Mouse (Mus musculus) Patski (cell line): ENCODE results near the gene Tcp11. TPM values are rescaled to one million over a fixed set of nuclear protein-coding genes. Genes with fewer than 3 reads are reported as not detected.

Source experiments
- ATAC-seq: fragments of 100-300 bp; one replicate; pipeline ENCODE4 v1.8.0; 2021
- CTCF ChIA-PET: fragments of 350-600 bp; sonication (Branson Sonifier 250); formaldehyde crosslinking; loops from one replicate; lab custom pipeline; 2022; ENCODE audit warnings: inconsistent platforms; lab: Charles Lee
- POLR2A ChIA-PET: fragments of 350-600 bp; sonication (Branson Sonifier 250); formaldehyde crosslinking; loops from one replicate; lab custom pipeline; 2022; ENCODE audit warnings: antibody characterized with exemption, inconsistent platforms; lab: Charles Lee
- DNase-seq: peaks from one replicate; pipeline ENCODE4 v3.0.0-alpha.2; 2011; ENCODE audit warnings: low read depth, low spot score
- H3K27me3 ChIP-seq: fragments of 371-371 bp; one replicate; pipeline ENCODE4 v1.5.1; 2021
- CTCF ChIP-seq: fragments of 100-300 bp; IDR thresholded peaks from one replicate; pipeline ENCODE4 v1.5.1; 2021
- in situ Hi-C: fragments of 300-500 bp; cut with MboI; formaldehyde crosslinking; loops from 3 replicates; pipeline ENCODE4 v1.11.1; 2018; ENCODE audit warnings: low pct_unique_long_range_greater_than_20kb, mixed read lengths
- polyA plus RNA-seq: library from polyadenylated mRNA; unstranded; gene quantifications from one replicate; pipeline ENCODE4 v1.2.3, GENCODE M21; 2021

The Tcp11 gene
- polyA plus RNA-seq, 1 experiment from 2014 or later: 0.05 TPM

DNA sequence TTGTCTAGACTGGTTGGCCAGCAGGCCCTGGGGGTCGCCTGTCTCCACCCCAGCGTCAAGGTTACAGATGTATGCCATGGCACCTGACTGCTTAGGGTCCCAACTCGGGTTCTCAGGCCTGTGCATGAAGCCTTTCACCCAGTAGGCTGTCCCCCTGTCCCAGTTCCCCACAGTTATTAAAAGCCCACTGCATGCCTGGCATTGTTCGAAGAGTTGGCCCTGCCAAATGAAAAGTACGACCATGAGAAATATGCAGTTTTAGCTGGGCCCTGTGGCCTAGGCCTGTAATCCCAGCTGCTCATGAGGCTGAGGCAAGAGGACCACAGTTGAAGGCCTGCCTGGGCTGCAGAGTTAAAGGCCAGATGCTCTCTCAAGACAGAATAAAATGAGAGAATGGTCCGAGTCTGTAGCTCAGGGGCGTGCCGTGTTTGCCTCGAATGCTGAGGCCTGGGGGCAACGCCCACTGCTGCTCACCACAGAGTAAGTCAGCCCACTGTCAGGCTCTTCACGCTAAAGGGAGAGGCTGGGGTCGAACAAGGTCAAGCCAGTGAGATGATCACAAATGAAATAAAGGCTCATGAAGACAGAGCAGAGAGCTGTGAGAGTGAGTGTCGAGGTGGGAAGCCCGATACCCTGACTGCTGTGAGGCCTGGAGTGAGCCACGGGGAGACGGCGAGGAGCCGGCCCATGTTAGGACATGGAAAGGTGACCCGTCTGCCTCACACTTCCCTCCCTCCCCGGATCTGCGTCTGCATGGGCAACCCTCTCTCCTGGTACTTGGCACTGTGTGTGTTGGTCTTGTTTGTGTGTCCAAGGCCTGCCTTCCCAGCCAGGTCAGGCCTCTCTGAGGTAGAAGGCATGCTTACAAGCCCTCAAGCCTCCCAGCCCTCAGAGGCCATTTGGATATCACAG, 60.4 kb downstream of the Tcp11 start:
- CTCF ChIA-PET: no interaction called here
- H3K27me3 ChIP-seq: no peaks in the 10 kb centered on the region
- ATAC-seq (no peak), DNase-seq (no peak)
- in situ Hi-C loops: no loop called here
- POLR2A ChIA-PET: no interaction called here
- no peak for TF ChIP-seq CTCF

DNA sequence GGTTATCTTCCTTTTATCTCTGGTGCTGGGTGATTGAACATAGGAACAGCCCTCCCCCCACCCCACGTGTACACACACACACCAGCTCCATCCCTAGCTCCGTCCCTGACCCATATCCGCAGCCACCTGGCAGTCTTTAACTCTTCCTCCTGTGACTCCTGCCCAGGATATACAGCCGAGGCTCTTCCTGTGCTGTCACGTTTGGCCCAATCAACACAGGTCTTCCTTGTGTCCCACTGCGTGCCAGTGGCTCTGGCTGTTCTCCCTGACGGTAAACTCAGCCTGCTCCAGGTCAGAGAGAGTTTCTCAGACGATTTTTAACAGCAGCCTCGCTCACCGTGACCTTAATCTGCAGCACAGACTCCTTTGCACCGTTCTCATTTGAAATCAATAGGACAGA, 61.7 kb downstream of the Tcp11 start:
- no peak for TF ChIP-seq CTCF
- H3K27me3 ChIP-seq: no peaks in the 10 kb centered on the region
- DNase-seq (no peak), ATAC-seq (no peak)
- in situ Hi-C loops: no loop called here
- ChIA-PET CTCF (no interaction called here), POLR2A (no interaction called here)

DNA sequence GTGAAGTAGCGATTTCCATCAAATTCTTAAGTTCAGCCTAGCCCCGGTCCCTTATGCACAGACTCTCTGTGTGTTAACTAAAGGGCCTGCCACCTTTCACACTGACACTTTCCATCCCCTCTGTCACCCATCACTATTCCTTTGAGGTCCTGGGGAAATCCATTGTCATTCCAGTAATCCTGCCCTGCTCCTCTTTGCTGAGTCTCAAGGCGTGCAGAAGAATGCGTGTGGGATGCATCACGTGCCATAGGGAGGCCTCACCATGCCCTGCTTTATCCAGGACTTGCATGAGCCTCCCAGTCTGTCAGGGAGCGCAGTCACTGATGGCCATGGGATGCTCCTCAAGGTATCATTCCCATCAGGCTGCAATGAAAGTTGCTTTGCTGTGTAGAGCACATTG, 62.1 kb downstream of the Tcp11 start:
- no peak for TF ChIP-seq CTCF
- ChIA-PET POLR2A (no interaction called here), CTCF (no interaction called here)
- ATAC-seq (no peak), DNase-seq (no peak)
- no peaks in the 10 kb centered on the region for H3K27me3 ChIP-seq
- in situ Hi-C loops: no loop called here

Other genes starting within 250 kb of the Tcp11 start
- gene Snrpc, start 242.5 kb downstream of the Tcp11 start, polyA plus RNA-seq: 84.3 TPM
- 17.4 TPM for gene Uhrf1bp1, start 224.2 kb downstream of the Tcp11 start, polyA plus RNA-seq
- 15.3 TPM for gene Anks1, start 171.3 kb downstream of the Tcp11 start, polyA plus RNA-seq
- gene Taf11, start 170.8 kb downstream of the Tcp11 start, polyA plus RNA-seq: 48.0 TPM
- 17.9 TPM for gene Scube3, start 61.5 kb upstream of the Tcp11 start, polyA plus RNA-seq
- 65.9 TPM for gene Zfp523, start 96.5 kb upstream of the Tcp11 start, polyA plus RNA-seq
- gene Def6, start 127.1 kb upstream of the Tcp11 start, polyA plus RNA-seq: 1.4 TPM
- gene Ppard, start 152.1 kb upstream of the Tcp11 start, polyA plus RNA-seq: 30.9 TPM
- 44.9 TPM for gene Fance, start 232.9 kb upstream of the Tcp11 start, polyA plus RNA-seq
- 554 TPM for gene Rpl10a, start 247.8 kb upstream of the Tcp11 start, polyA plus RNA-seq